Mouse (Mus musculus): ENCODE measurements around the gene Gpr25. TPM values are rescaled to one million over a fixed set of nuclear protein-coding genes. Genes with fewer than 3 reads are reported as not detected.

The Gpr25 gene
- polyA plus RNA-seq, 1 experiment from 2014 or later, result not detected

DNA sequence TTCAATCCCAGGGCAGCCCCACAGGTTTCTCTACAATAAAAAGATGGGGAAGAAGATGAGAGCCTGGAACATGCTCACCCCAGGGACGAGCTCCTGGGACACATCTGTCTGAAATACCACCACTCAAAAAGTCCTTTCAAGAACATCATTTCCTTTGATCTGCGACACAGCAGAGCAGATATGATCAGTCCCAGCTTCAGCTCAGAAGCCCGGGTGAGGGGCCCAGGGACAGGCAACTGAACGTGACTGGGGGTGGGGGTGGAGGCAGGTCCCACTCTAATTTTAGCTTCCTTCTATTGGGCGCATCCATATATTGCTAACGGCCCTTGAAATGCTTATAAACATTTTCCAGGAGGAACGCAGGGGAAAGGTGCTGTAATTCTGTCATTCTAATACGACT, 5.0 kb downstream of the Gpr25 start:
- no peak overlapping the region for H3K9ac ChIP-seq (replicated peaks)
- no peak overlapping the region for H3K4me2 ChIP-seq (replicated peaks)
- H3K4me1 ChIP-seq (replicated peaks), result peaks cover 18% of the 10 kb centered on the region
- 47% methylated on average over 8 of the region's 8 CpGs for WGBS
- ATAC-seq, result no peak
- no peaks in the 10 kb centered on the region for H3K36me3 ChIP-seq
- H3K9me3 ChIP-seq, result no peaks in the 10 kb centered on the region
- no peak overlapping the region for H3K4me3 ChIP-seq (replicated peaks)
- peaks cover 46% of the 10 kb centered on the region for H3K27me3 ChIP-seq
- H3K27ac ChIP-seq, result no peak overlapping the region

DNA sequence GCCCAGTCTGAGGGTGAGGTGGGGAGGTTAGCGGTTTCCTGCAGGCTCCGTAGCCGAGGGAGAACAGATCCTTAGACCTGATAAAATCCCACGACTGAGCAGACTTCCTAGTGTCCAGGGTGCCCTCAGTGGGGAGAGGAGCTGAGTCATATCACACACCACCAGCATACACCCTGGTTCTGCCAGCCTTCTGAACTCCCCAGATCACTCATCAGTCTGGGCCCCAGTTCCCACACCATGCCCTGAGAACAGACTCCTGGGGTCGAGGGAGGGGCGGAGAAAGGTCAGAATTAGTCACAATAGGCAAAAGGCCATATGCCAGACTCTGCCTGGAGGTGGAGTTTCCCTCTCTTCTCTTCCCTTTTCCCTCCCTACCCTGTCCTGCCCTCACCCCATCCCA, 5.5 kb downstream of the Gpr25 start:
- H3K9ac ChIP-seq (replicated peaks), result no peak overlapping the region
- H3K9me3 ChIP-seq, result no peaks in the 10 kb centered on the region
- H3K27me3 ChIP-seq, result peaks cover 41% of the 10 kb centered on the region
- H3K27ac ChIP-seq, result no peak overlapping the region
- H3K36me3 ChIP-seq, result no peaks in the 10 kb centered on the region
- H3K4me1 ChIP-seq (replicated peaks), result peaks cover 13% of the 10 kb centered on the region
- H3K4me3 ChIP-seq (replicated peaks), result no peak overlapping the region
- WGBS, result 40% methylated on average over 6 of the region's 6 CpGs
- H3K4me2 ChIP-seq (replicated peaks), result no peak overlapping the region
- ATAC-seq, result no peak

DNA sequence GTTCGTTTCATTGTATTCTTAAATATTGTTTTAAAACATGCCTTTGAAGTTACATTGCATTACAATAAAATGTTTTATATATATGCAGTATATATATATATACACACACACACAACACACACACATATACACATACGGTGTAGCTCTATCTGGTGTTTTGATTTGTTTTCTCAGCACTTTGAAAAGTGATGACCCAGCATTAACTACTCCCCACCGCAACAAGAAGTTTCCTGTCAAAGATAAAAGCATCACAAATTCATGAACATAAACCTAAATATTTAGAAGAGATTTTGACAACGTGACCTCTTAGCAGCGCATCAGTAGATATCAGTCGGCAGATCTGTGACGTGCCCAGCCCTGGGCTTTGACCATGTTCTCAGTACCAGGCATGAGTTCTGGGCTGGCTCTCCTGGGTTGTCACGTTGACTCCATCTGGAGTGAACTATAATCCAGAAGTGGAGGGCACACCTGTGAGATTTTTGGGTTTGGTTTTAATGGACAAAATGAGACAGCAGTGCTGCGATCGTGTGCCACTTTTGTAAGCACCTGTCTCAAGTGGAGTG, 6.1 kb downstream of the Gpr25 start:
- ATAC-seq, result no peak
- H3K9me3 ChIP-seq, result no peaks in the 10 kb centered on the region
- WGBS, result 86% methylated on average over 10 of the region's 10 CpGs

DNA sequence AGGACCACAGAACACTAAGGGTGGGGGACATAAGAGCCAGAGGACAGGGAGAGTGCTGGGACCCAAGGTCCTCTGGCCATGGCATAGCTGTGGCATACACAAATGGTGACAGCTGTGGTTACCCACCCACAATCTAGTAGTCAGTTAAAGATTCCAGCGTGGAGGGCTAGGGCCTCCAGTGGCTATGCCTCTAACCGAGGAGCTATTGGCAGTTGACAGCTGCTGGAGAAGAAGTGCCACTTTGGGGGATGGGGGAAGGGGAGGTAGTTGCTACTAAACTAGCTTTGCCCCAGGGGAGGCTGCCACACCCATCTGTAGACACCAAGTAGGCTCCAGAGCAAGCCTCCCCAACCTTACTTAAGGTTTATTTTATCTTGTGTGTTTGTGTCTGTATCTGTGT, 7.2 kb downstream of the Gpr25 start:
- WGBS, result 30% methylated on average over 2 of the region's 2 CpGs
- H3K27me3 ChIP-seq, result peaks cover 32% of the 10 kb centered on the region
- ATAC-seq, result no peak

More for the DNA sequence above, 6.1 kb downstream of the Gpr25 start:
- no peaks in the 10 kb centered on the region for H3K36me3 ChIP-seq
- no peak overlapping the region for H3K27ac ChIP-seq
- H3K27me3 ChIP-seq, result peaks cover 35% of the 10 kb centered on the region
- no peak overlapping the region for H3K9ac ChIP-seq (replicated peaks)
- no peak overlapping the region for H3K4me3 ChIP-seq (replicated peaks)
- H3K4me1 ChIP-seq (replicated peaks), result peaks cover 8% of the 10 kb centered on the region
- H3K4me2 ChIP-seq (replicated peaks), result no peak overlapping the region

DNA sequence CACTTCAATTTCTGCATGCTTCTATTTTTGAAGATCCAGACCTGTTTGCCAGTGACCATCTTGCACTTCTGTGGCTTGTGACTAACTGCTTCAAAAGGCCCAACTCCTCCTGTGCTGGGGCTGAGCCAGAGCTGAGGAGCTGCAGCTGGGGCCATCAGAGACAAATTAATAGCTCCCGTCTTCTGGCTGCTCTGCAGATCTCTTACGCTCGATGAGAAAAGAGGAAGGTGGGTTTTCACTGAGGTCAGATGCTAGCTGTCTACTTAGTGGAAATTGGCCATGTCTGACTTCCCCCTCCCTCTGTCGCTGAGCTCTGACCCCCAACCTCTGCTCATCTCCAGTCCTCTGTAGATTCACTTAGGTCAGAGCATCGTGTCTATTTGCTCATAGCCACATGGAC, 11.0 kb downstream of the Gpr25 start:
- Histone ChIP-seq H3K27ac (no peak overlapping the region), H3K4me3 (replicated peaks) (no peak overlapping the region), H3K36me3 (no peaks in the 10 kb centered on the region), H3K4me2 (replicated peaks) (no peak overlapping the region), H3K9me3 (no peaks in the 10 kb centered on the region), H3K9ac (replicated peaks) (no peak overlapping the region), H3K4me1 (replicated peaks) (no peaks in the 10 kb centered on the region), H3K27me3 (peaks cover 17% of the 10 kb centered on the region; the same call in 1 of the 2 replicates)
- 78% methylated on average over 5 of the region's 5 CpGs for WGBS
- no peak for ATAC-seq

More for the DNA sequence above, 7.2 kb downstream of the Gpr25 start:
- Histone ChIP-seq H3K4me3 (replicated peaks) (no peak overlapping the region), H3K9ac (replicated peaks) (no peak overlapping the region), H3K27ac (no peak overlapping the region), H3K4me2 (replicated peaks) (no peak overlapping the region), H3K4me1 (replicated peaks) (0 out of 2 replicates have a peak, but pooled peaks cover 5% of the 10 kb centered on the region), H3K9me3 (no peaks in the 10 kb centered on the region), H3K36me3 (no peaks in the 10 kb centered on the region)

DNA sequence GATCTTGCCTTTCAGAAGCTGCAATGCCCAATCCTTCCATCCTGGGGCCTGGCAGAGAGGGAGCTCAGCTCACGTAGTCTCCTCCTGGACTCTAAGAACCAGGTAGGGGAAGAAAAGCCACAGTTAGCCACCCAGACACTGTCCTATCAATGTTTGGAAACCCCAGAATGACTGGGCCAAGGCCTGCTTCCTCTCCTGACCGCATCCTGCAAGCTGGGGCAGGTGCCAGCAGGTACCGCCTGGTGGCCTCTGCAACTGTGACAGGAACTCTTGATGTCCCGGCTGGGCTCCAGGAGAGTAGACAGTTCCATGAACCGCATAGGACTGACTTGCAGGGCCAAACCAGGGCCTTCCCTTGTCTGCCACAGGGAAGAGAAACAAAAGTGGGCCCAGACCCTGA, 13.3 kb downstream of the Gpr25 start:
- Histone ChIP-seq H3K4me3 (replicated peaks) (no peak overlapping the region), H3K36me3 (no peaks in the 10 kb centered on the region), H3K9me3 (no peaks in the 10 kb centered on the region), H3K4me1 (replicated peaks) (no peaks in the 10 kb centered on the region), H3K4me2 (replicated peaks) (no peak overlapping the region), H3K27me3 (peaks cover 27% of the 10 kb centered on the region), H3K9ac (replicated peaks) (no peak overlapping the region), H3K27ac (no peak overlapping the region)
- WGBS, result 93% methylated on average over 5 of the region's 5 CpGs
- no peak for ATAC-seq

DNA sequence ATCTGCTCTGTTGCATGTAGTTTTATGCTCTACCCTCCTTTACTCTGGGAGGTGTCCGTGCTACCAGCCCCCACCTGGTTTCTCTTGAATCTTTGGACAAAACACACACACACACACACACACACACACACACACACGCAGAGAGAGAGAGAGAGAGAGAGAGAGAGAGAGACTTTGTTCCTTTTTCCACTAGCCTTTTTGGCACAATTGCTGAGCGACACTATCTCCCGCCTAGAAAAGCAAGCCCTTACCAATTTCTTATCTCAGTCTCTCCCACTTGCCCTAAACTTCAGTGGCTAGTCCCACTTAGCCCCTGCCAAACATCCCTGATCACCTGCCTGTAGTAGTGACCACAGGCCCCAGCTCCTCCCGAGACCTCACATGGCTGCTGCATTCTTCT, 16.2 kb downstream of the Gpr25 start:
- 86% methylated on average over 5 of the region's 5 CpGs for WGBS
- H3K27me3 ChIP-seq, result peaks cover 47% of the 10 kb centered on the region

DNA sequence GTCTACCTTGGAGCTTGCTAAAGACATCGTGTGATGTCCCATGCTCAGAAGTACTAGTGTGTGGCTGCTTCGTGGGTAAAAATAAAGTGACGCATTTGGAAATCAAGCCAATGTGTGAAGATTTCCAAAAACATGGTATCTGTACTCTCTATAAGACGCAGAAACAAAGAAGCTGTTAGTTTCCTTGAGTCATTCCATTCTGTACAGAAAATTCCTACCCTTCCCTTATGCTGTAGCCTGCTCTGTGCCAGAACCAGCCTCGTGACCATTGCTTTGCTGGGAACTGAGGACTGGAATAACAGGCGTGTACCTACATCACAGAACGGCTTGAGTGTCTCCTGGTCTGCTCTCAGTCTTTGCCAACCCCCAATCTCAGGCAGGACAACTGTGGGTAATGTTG, 18.9 kb downstream of the Gpr25 start:
- Histone ChIP-seq H3K9me3 (peaks cover 6% of the 10 kb centered on the region; the same call in 1 of the 2 replicates), H3K27me3 (peaks cover 46% of the 10 kb centered on the region), H3K9ac (replicated peaks) (no peak overlapping the region), H3K36me3 (no peaks in the 10 kb centered on the region), H3K4me2 (replicated peaks) (no peak overlapping the region), H3K4me1 (replicated peaks) (no peaks in the 10 kb centered on the region), H3K4me3 (replicated peaks) (no peak overlapping the region), H3K27ac (no peak overlapping the region)
- ATAC-seq, result no peak
- WGBS, result 90% methylated on average over 7 of the region's 7 CpGs

More for the DNA sequence above, 16.2 kb downstream of the Gpr25 start:
- no peaks in the 10 kb centered on the region for H3K36me3 ChIP-seq
- ATAC-seq, result no peak
- no peaks in the 10 kb centered on the region for H3K4me1 ChIP-seq (replicated peaks)
- H3K9me3 ChIP-seq, result peaks cover 6% of the 10 kb centered on the region; the same call in 1 of the 2 replicates
- H3K4me3 ChIP-seq (replicated peaks), result no peak overlapping the region
- H3K4me2 ChIP-seq (replicated peaks), result no peak overlapping the region
- no peak overlapping the region for H3K9ac ChIP-seq (replicated peaks)
- H3K27ac ChIP-seq, result no peak overlapping the region

DNA sequence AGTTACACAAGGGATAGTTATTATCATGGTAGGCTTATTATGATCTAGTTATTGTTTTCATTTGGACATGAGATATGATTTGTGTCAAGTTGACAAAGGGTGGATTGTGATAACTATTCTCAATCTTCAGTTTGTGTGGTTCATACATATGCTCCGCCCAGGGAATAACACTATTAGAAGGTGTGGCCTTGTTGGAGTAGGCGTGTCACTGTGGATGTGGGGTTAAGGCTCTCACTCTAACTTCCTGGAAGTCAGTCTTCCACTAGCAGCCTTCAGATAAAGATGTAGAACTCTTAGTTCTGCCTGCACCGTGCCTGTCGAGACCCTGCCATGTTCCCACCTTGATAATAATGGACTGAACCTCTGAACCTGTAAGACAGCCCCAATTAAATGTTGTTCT, 22.2 kb downstream of the Gpr25 start:
- Histone ChIP-seq H3K9ac (replicated peaks) (no peak overlapping the region), H3K27ac (no peak overlapping the region), H3K4me1 (replicated peaks) (peaks cover 13% of the 10 kb centered on the region), H3K9me3 (peaks cover 6% of the 10 kb centered on the region; the same call in 1 of the 2 replicates), H3K27me3 (peaks cover 61% of the 10 kb centered on the region), H3K4me2 (replicated peaks) (no peak overlapping the region), H3K4me3 (replicated peaks) (no peak overlapping the region), H3K36me3 (no peaks in the 10 kb centered on the region)
- ATAC-seq, result no peak
- 84% methylated on average over 4 of the region's 4 CpGs for WGBS

DNA sequence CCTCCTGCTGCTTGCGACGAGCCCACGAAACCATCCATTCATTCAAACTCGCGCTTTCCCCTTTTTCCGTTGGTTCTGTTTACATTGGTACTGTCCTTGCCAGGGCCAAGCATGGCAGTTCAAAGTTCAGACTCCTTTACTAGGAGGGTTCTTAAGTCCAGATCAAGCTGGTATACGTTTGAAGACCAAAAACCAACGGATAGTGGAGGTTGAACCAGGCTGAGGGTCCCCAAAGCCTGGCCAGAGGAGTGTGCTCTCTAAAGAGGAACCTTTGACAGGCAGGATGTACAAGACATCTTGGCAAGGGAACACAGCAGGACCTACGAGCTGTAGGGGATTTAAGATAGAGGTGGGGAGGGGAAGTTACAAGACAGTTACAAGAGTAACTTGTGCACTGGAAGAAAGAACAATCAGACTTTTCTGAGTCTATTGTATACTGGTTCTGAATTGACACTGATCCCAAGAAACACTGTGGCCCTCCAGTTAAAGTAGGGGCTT, 26.0 kb downstream of the Gpr25 start:
- Histone ChIP-seq H3K9ac (replicated peaks) (peak overlapping the region; percentile 67), H3K27me3 (peaks cover 39% of the 10 kb centered on the region), H3K4me2 (replicated peaks) (peak overlapping the region; percentile 75), H3K27ac (0 out of 2 replicates have a peak overlapping the region, but pooled peaks have one; percentile 35), H3K4me1 (replicated peaks) (peaks cover 52% of the 10 kb centered on the region), H3K4me3 (replicated peaks) (peak overlapping the region; percentile 56), H3K36me3 (no peaks in the 10 kb centered on the region), H3K9me3 (no peaks in the 10 kb centered on the region)
- peak; percentile 22 for ATAC-seq
- WGBS, result 1% methylated on average over 9 of the region's 9 CpGs

DNA sequence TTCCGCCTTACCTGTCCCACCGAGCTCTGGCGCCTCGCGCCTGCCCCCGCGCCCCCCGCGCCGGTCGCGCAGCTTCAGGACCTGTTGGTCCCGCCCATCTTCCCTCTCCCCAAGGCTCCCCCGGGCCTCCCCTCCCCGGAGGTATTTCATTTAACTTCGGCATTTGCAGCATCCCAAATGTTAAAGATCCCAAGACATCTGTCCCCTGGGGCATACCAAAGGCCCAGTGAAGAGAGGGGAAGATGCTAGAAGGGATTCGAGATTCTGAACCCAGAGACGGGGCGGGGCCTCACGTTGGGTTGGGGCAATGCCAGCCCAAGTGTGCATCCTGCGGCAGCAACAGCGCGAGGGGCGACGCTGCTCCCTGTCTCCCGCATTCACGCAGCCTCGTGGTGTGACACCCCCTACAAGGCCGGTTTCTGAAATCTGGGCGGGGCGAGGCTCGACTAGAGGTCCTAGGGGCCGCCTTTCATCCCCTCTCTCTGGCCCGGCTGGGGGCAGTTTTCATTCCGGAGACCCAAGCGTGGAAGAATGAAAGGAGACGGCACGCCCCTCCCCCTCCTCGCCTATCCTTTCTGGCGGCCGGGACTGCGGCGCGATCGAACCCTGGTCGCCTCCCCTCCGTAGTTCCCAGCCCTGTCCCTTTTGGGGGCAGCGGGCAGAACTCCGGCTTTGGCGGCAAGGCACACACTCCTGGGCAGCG, 26.6 kb downstream of the Gpr25 start, which contains the start of gene Inava:
Gene Inava, minus strand, starts transcription at position 373 of the 703 bp plus-strand sequence.
- Histone ChIP-seq H3K4me3 (replicated peaks) (peak within 1 kb of the TSS; percentile 56), H3K27ac (peak within 1 kb of the TSS; percentile 35; the same call in 1 of the 2 replicates), H3K4me1 (replicated peaks) (peaks cover 58% of the 10 kb centered on the region), H3K9ac (replicated peaks) (peak within 1 kb of the TSS; percentile 67), H3K36me3 (no peaks in the 10 kb centered on the region), H3K27me3 (peaks cover 37% of the 10 kb centered on the region), H3K4me2 (replicated peaks) (peak within 1 kb of the TSS; percentile 75), H3K9me3 (no peaks in the 10 kb centered on the region)
- 1% methylated on average over 50 of the region's 51 CpGs for WGBS
- peak; percentile 81 for ATAC-seq

DNA sequence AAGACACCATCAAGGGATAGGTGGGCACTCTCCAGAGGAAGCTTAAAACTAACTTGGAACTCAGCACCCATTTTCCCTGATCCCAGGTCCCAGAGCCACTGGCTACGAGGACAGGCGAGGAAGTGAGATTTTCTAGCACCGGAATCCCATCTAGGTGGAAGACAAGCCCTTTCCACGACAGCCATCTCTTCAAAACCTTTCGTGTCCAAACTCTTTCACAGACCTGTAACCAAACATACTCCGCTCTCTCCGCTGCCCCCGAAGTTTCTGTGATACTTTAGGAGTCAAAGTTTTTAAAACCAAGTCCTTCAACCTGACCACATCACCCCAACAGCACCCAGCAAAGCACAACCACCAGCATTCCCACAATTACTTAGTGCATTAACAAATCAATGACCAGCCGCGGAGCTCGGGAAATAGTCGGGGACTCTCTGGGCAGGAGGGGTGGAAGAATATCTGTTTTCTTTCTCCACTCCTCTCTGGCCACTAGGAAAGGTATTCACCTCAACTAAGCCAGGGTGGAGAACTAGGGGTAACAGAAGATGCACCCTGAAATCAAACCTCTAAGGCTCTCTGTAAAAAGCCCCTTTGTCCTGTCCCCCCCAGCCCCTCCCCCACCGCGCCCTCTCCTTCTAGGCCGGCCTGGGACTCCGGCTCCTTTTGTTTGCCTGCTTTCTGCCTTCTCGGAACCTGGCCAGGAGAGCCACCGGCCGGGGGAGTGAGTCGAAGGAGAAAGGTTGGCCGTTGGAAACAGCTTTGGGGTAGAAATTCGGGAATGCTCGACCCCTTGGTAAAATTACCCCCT, 27.5 kb downstream of the Gpr25 start:
- ATAC-seq, result no peak
- H3K9me3 ChIP-seq, result no peaks in the 10 kb centered on the region
- H3K4me3 ChIP-seq (replicated peaks), result peak overlapping the region; percentile 56
- peaks cover 35% of the 10 kb centered on the region for H3K27me3 ChIP-seq
- peak overlapping the region; percentile 75 for H3K4me2 ChIP-seq (replicated peaks)
- no peaks in the 10 kb centered on the region for H3K36me3 ChIP-seq
- peaks cover 67% of the 10 kb centered on the region for H3K4me1 ChIP-seq (replicated peaks)
- H3K27ac ChIP-seq, result peak overlapping the region; percentile 22; the same call in 1 of the 2 replicates
- peak overlapping the region; percentile 67 for H3K9ac ChIP-seq (replicated peaks)
- WGBS, result 1% methylated on average over 23 of the region's 23 CpGs

All from midbrain, embryonic 13.5 days (tissue).